Comparison of ENCODE assay signal across 14 mouse cellular contexts in the genomic region with DNA sequence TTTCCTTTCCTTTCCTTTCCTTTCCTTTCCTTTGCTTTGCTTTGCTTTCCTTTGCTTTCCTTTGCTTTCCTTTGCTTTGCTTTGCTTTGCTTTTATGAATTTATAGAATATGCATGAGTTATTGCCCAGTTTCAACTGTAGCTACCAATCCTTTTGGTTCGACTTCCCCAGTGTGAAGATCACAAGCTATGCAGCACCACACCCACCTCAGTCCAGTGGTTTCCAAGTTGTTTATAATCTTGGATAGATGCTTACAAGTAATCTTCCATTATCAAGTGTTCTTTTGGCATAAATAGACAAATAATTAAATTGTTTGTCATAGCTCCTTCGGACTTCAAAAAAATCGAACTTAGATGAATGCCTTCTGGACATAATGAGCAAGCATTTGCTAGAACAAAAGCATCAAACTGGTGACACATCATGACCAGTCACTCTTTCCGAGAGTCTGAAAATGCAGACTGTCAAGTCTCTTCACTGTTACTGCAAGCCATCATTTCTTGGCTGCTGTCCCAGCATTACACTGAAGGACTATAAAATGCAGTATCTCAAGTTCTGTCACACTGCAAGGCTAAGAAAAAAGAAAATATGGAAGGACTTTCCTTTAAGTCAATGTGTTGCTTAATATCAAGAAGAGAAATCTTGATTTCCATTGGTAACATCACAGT.
DNase-seq lines count a peak whose midpoint lies in the region; ATAC-seq and TF ChIP-seq lines count a peak whose summit lies in the region.
"Had no signal": no experiment of that assay in that cellular context is flagged by ENCODE, and none has a peak within 500 bp of the region (broad histone marks: within the 10 kb centered on the region; RNA-seq: fewer than 3 reads in every experiment).

No protein-coding gene starts in this region.

- DNase-seq in cerebellum, postnatal 10 days, result peak; percentile 30 to 40
- DNase-seq in cerebellum, adult 18-20 months, result no peak
- DNase-seq in left cerebral cortex, postnatal 25 days (ENCODE audit: low spot score in 2 of 2), result peak; percentile 2 to 13
- DNase-seq in left cerebral cortex, adult 9 months (ENCODE audit: low spot score in 2 of 2), result no peak
- DNase-seq in urinary bladder, postnatal 25 days (ENCODE audit: low spot score), result peak; percentile 4
- no peak for DNase-seq in urinary bladder, adult 2 months (ENCODE audit: low spot score)
- no peak for DNase-seq in heart, adult 2 months
- DNase-seq: cerebellum, adult 9-11 months; gastrocnemius, postnatal 14 days; lung, postnatal 14 days had no signal

- no peak for TF ChIP-seq POLR2A in heart, adult 2 months (IDR thresholded peaks at IDR 0.05; ENCODE audit: insufficient read depth, low read depth, low read length)

- H3K79me2 ChIP-seq in heart, adult 2 months (replicated peaks; ENCODE audit: control insufficient read depth, insufficient read depth, low read length), result no peaks in the 10 kb centered on the region

- no peak for TF ChIP-seq EP300 in heart, adult 2 months (IDR thresholded peaks at IDR 0.05; ENCODE audit: insufficient read depth, low read depth, low read length)

- TF ChIP-seq CTCF in heart, adult 2 months (IDR thresholded peaks at IDR 0.05), result no peak

- no peaks in the 10 kb centered on the region for H3K4me1 ChIP-seq in heart, adult 2 months (ENCODE audit: control insufficient read depth, insufficient read depth, low read length)
- H3K4me1 ChIP-seq: limb, embryonic 12.5 days had no signal

- no peak overlapping the region for H3K9ac ChIP-seq in heart, adult 2 months (ENCODE audit: low read depth, low read length)
- H3K9ac ChIP-seq: limb, embryonic 12.5 days had no signal

- no peaks in the 10 kb centered on the region for H3K27me3 ChIP-seq in heart, adult 2 months (ENCODE audit: control insufficient read depth, insufficient read depth, low read length)
- H3K27me3 ChIP-seq: limb, embryonic 12.5 days had no signal

- no peak overlapping the region for H3K27ac ChIP-seq in heart, adult 2 months
- H3K27ac ChIP-seq: limb, embryonic 12.5 days had no signal

- no peak overlapping the region for H3K4me3 ChIP-seq in heart, adult 2 months
- H3K4me3 ChIP-seq: limb, embryonic 12.5 days had no signal

- no peak for ATAC-seq in frontal cortex, adult (ENCODE audit: low TSS enrichment)
- ATAC-seq: hindbrain, embryonic 16.5 days had no signal

- intact Hi-C loops in left cerebral cortex, postnatal 25 days (cut with DNase I), result no loop called here
- intact Hi-C loops in heart, adult 2 months (cut with DNase I), result no loop called here

- 34% methylated on average over 4 of the region's 4 CpGs for WGBS in heart, adult 2 months

- no peaks in the 10 kb centered on the region for H3K36me3 ChIP-seq in heart, adult 2 months (ENCODE audit: control insufficient read depth, insufficient read depth, low read length)
- H3K36me3 ChIP-seq: G1E; limb, embryonic 12.5 days had no signal

Comparison
In these comparisons a context has a peak if more than half of its experiments do, and no peak if none do; other contexts are left out.
1. DNase-seq: peak in cerebellum, postnatal 10 days (2 of 2), left cerebral cortex, postnatal 25 days (2 of 2) and urinary bladder, postnatal 25 days (single experiment); none in cerebellum, adult 18-20 months (0 of 2), left cerebral cortex, adult 9 months (0 of 2), urinary bladder, adult 2 months (single experiment) and heart, adult 2 months (0 of 2).